Mouse (Mus musculus): Measurements from ENCODE around the gene Abhd6. TPM values are rescaled to one million over a fixed set of nuclear protein-coding genes. Genes with fewer than 3 reads are reported as not detected.

Gene Abhd6
- total RNA-seq, 2 experiments from 2014 or later: 79.1 to 80.3 TPM

DNA sequence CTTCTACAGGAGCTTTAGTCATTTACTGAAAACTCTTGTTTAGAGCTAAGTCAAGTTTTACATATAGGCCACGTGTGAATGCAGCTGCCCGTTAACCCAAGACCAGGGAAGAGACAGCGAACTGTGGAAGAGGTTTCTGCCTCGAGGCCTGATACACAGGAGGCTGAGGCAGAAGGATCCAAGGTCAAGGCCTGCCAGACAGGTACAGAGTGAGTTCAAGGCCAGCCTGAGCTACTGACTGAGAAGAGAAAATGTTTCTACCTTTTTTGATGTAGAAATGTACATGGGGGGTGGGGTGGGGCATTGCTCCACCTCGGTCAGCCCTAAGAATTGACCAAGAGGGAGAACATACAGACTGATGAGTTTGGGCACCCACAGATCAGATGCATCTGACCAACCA is 53.4 kb downstream of the Abhd6 start:
- no peak for DNase-seq (ENCODE audit: low spot score in 2 of 2)

- no peak for DNase-seq (ENCODE audit: low spot score in 2 of 2)
Measured at GRCm38 (mm10) chr14:8059938-8060337, 57.2 kb downstream of the Abhd6 start.

DNA sequence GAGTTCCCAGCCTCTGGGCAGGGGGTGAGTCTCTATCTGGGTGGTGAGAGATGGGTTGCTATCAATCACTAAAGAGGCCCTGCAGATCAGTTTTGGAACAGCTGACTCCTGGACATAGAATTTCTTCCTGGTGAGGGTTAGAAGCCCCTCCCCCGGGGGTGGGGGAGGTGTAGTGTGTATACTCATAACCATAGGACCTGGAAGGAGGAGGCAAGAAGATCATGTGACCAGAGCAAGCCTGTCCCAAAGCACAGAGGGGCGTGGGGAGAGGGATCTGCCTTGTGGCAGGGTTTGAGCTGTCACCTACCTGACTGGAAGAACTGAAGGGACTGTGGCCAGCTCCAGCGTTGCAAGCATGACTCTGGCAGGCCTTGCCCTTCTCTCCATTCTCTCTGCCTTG is 59.4 kb downstream of the Abhd6 start:
- no peak for DNase-seq (ENCODE audit: low spot score in 2 of 2)

DNA sequence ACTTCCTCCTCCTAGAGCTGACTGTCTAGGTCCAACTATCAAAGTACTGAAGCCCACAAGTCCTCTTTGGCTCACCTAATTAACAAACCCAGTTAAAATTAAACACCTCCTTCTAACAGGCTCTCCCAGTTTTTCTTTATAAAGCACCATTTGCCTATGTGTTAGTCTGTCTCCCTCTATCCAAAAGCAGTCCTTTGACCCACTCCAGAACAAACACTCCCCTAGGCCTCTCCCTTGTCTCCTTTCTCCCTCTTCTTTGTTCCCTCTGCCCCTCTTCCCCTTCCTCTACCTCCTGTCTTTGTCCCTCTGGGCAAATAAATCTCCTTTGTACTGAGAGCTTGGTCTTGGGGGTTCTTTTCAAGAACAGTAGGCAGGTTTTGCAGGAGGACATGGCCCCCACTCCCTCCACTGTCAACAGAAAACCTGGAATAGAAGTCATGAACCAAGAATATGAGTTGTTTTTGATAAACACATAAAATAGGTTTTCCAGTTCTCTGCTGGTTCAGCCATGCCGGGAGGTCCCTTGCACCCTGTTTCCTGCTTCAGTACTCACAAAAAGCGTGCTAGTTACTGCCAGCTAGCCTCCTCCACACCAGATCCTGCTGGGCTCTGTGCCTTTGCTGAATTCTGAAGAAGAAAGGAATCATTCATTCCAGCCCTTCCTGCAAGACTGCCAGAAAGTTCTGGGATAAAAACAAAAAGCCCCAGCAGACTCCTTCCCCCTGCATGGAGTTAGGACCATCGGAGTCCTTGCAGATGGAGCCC is 60.0 kb downstream of the Abhd6 start:
- peak; percentile 56 to 74 for DNase-seq (ENCODE audit: low spot score in 2 of 2)

GRCm38 (mm10) chr14:8063835-8064785 is 61.4 kb downstream of the Abhd6 start:
- DNase-seq (ENCODE audit: low spot score in 2 of 2): no peak

DNA sequence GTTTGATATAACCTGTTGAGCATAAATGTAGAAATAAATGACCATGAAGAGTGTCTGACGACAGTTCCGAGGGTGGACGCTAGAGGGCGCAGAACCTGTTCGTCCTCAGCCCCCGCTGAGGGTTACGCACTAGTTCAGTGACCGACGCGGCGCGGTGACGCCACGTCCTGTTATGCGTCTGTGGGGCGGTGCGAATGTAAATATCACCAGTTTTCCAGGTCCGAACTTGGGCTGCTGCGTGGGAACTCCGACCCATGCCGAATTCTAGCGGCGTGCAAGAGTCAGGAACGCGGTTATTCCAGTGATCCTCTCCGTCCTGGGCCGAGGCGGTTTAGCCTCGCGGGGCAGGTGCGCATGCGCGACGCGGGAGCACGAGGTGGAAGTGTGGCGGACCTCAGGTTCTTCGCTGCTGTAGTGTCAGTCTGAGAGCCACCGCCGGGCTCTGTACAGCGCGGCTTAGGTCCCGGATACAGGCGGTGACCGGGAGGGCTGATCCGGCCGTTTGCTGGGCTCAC is 77.5 kb downstream of the Abhd6 start, which contains the start of gene Rpp14:
Rpp14 (plus strand) TSS at position 203 of the 515 bp plus-strand sequence.
- peak; percentile 94 to 98 for DNase-seq (ENCODE audit: low spot score in 2 of 2)

DNA sequence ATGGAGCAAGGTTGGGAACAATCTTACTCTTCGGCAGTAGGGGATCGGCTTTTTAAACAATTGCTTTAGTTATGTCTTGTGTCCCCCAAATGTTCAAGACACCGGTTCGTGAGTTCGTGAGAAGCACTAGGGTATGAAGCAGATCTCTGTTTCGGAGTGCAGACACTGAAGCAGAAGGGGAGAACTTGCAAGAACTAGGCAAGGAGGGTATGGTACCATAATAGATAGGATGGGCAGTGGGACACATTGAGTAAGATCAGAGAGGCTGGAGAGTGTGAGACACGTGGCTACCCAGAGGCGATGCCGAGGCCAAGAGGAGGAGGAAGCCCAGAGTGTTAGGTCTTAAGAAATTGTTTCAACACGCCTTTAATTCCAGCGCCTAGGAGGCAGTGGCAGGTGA is 78.0 kb downstream of the Abhd6 start:
- no peak for DNase-seq (ENCODE audit: low spot score in 2 of 2)

DNA sequence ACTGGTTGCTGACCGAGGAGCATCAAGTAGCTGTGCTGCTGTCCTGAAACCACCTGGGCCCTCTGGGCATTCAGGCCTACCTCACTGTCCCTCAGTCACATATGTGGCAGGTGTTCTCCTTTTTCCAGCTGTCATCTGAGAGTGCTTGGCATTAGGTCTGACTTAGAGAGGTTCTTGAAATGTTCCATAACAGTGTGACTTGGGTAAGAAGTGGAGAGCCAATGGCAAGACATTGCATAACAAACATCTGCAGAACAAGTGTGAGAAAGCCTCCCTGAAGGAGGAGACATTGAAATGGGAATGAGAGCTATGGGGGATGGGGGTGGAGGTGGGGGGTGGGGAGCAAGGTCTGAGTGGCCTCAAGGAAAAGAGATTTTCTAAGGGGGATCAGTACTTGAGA is 80.2 kb downstream of the Abhd6 start:
- no peak for DNase-seq (ENCODE audit: low spot score in 2 of 2)

DNA sequence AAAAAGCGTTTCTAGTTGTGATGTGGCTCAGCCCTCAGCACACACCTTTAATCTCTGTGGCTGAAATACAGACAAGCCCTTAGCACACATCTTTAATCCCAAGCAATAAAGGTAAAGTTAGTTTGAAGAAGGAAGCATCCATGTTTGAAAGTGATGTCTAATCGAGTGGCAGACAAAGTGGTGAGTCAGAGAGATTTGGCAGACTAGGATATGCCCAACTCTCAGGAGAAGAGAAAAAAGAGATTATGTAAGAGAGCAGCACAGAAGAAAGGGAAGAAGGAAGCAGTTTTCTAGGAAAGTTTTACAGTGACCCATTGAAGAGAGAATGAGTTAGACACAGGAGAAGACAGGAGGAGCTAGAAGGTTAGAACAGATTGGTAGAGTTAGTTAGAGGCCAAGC is 86.3 kb downstream of the Abhd6 start:
- DNase-seq (ENCODE audit: low spot score in 2 of 2): no peak

- DNase-seq (ENCODE audit: low spot score in 2 of 2): peak in 1 of 2 experiments; percentile 65
Measured at GRCm38 (mm10) chr14:8092573-8092972, 89.9 kb downstream of the Abhd6 start.

GRCm38 (mm10) chr14:8093427-8093826 is 90.7 kb downstream of the Abhd6 start:
- DNase-seq (ENCODE audit: low spot score in 2 of 2): no peak

- no peak for DNase-seq (ENCODE audit: low spot score in 2 of 2)
Measured at GRCm38 (mm10) chr14:8094931-8095561, 92.3 kb downstream of the Abhd6 start.

GRCm38 (mm10) chr14:8095562-8095950 is 92.9 kb downstream of the Abhd6 start:
- DNase-seq (ENCODE audit: low spot score in 2 of 2): no peak

- DNase-seq (ENCODE audit: low spot score in 2 of 2): peak; percentile 93 to 95
Measured at GRCm38 (mm10) chr14:8097978-8098686, 95.4 kb downstream of the Abhd6 start, which contains the start of gene Pxk. TSS of gene Pxk (plus strand) at chr14:8098211.

DNA sequence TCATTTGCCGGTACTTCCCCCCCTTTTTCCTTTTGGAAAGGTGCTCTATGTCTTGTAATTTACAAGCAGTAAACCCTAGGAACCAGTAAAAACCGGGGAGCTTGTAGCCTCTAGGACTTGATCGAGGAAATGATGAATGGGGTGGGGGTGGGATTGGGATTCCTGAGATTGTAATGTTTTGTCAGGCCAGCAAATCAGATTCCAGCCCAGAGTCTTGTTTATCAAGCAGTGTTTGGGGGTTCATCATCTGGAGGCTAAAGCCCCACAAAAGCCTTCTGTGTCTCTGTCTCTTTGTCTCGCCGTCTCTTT is 95.9 kb downstream of the Abhd6 start:
- no peak for DNase-seq (ENCODE audit: low spot score in 2 of 2)

DNA sequence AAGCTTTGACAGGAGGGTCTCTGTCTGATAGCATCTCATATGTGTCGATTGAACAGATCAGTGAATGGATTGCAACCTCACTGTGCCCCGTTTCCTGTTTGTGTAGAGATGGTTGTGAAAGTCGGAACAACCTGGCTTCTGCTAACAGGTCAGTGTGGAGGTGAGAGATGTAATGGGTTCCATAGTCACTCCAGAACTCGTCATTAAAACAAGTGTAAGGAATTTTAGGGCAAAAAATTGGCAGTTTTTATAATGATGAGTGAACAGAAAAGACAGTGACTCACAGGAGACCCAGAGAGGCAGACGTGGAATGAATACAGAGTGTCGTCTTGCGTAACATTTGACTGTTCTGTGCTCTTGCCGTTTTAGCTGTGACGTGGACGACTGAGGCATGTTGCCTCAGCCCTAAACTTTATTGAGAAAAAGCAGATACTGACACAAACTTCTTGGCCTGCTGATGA is 96.9 kb downstream of the Abhd6 start:
- DNase-seq (ENCODE audit: low spot score in 2 of 2): peak in 1 of 2 experiments; percentile 71

- no peak for DNase-seq (ENCODE audit: low spot score in 2 of 2)
Measured at GRCm38 (mm10) chr14:8101886-8102285, 99.2 kb downstream of the Abhd6 start.

- DNase-seq (ENCODE audit: low spot score in 2 of 2): no peak
Measured at GRCm38 (mm10) chr14:8102676-8103075, 100.0 kb downstream of the Abhd6 start.
